Mouse (Mus musculus): ENCODE results near the gene Akt1s1. TPM values are rescaled to one million over a fixed set of nuclear protein-coding genes. Genes with fewer than 3 reads are reported as not detected.
A peak's percentile ranks its signal among the peaks of the same experiment; 100 is the strongest.

Gene Akt1s1
- polyA plus RNA-seq, 1 experiment = 283 TPM

DNA sequence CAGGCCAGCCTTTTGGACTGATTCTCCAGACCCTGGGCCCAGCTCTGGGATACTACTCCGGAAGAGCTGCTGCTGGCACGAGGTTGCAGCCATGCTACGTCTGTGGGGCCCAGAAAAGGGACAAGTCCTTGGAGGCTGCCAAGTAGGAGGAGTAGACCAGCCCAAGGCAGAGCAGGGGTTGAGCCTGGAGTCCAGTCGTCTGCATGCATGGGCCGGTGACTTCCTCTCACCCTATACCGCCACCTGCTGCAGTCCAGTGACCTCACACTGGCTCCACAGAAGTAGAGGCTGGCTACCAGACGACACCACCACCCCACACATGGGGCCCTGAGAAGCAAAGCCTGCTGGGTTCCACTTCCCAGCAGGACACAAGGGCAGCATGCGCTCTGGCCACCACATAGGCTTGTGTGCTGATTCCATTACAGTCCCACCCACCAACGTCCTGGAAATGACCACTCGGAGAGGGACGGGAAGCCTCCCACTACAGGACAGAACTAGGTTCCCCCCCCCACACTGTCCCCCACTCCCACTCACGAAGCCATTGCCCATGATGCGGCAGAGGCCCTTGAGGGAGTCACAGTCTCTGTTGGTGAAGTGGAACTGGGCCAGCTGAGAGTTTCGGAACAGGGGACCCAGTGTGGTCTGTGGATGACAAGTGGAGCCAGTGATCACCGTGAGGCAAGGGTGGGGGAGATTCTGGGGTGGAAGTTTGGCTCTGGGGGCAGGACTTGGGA is 17.7 kb downstream of the Akt1s1 start:
- Histone ChIP-seq H3K4me3 (ENCODE audit: low read depth, low read length) (no peak overlapping the region), H3K27me3 (ENCODE audit: control insufficient read depth, insufficient read depth, low read length) (no peaks in the 10 kb centered on the region), H3K27ac (ENCODE audit: insufficient read depth, low read depth, low read length) (no peak overlapping the region), H3K4me1 (ENCODE audit: control insufficient read depth, insufficient read depth, insufficient read length, low read length) (peaks cover 16% of the 10 kb centered on the region), H3K36me3 (ENCODE audit: control insufficient read depth, insufficient read depth, low read length) (peaks cover 30% of the 10 kb centered on the region)
- 26% methylated on average over 15 of the region's 15 CpGs for WGBS
- no peak for TF ChIP-seq CTCF (IDR thresholded peaks at IDR 0.05; ENCODE audit: extremely low read depth, insufficient read length, insufficient replicate concordance, low read depth, low read length)
- no peak for TF ChIP-seq POLR2A (IDR thresholded peaks at IDR 0.05; ENCODE audit: low read depth, low read length)

GRCm38 (mm10) chr7:44867010-44867702 is 18.4 kb downstream of the Akt1s1 start:
- H3K4me3 ChIP-seq (ENCODE audit: low read depth, low read length) = no peak overlapping the region
- 74% methylated on average over 19 of the region's 19 CpGs for WGBS

DNA sequence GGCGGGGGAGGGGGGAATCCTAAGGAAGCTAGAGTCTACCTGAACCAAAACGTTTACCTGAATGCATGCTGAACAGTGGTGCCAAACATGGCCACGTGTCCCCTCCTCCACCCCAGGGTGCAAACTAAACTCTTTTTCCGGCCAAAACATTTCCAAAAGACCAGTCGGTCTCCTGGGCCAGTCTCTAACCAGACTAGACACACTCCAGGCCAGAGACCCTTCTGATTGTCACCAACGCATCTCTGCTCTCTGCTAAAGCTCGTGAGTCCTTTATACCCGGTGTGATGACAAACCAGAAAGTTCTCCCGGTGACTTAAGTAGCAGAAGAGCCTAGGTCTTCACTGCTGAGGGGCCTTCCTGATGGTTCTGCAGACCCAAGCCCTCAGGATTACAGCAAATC is 19.0 kb downstream of the Akt1s1 start:
- Histone ChIP-seq H3K27me3 (ENCODE audit: control insufficient read depth, insufficient read depth, low read length) (no peaks in the 10 kb centered on the region), H3K4me1 (ENCODE audit: control insufficient read depth, insufficient read depth, insufficient read length, low read length) (peaks cover 16% of the 10 kb centered on the region), H3K36me3 (ENCODE audit: control insufficient read depth, insufficient read depth, low read length) (peaks cover 20% of the 10 kb centered on the region), H3K27ac (ENCODE audit: insufficient read depth, low read depth, low read length) (no peak overlapping the region), H3K4me3 (ENCODE audit: low read depth, low read length) (no peak overlapping the region)
- 60% methylated on average over 9 of the region's 9 CpGs for WGBS
- TF ChIP-seq POLR2A (IDR thresholded peaks at IDR 0.05; ENCODE audit: low read depth, low read length) (no peak), CTCF (IDR thresholded peaks at IDR 0.05; ENCODE audit: extremely low read depth, insufficient read length, insufficient replicate concordance, low read depth, low read length) (no peak)

More at GRCm38 (mm10) chr7:44867010-44867702, 18.4 kb downstream of the Akt1s1 start:
- TF ChIP-seq POLR2A (IDR thresholded peaks at IDR 0.05; ENCODE audit: low read depth, low read length) (no peak), CTCF (IDR thresholded peaks at IDR 0.05; ENCODE audit: extremely low read depth, insufficient read length, insufficient replicate concordance, low read depth, low read length) (no peak)
- H3K36me3 ChIP-seq (ENCODE audit: control insufficient read depth, insufficient read depth, low read length) = peaks cover 27% of the 10 kb centered on the region
- H3K27me3 ChIP-seq (ENCODE audit: control insufficient read depth, insufficient read depth, low read length) = no peaks in the 10 kb centered on the region
- no peak overlapping the region for H3K27ac ChIP-seq (ENCODE audit: insufficient read depth, low read depth, low read length)
- H3K4me1 ChIP-seq (ENCODE audit: control insufficient read depth, insufficient read depth, insufficient read length, low read length) = peaks cover 16% of the 10 kb centered on the region

DNA sequence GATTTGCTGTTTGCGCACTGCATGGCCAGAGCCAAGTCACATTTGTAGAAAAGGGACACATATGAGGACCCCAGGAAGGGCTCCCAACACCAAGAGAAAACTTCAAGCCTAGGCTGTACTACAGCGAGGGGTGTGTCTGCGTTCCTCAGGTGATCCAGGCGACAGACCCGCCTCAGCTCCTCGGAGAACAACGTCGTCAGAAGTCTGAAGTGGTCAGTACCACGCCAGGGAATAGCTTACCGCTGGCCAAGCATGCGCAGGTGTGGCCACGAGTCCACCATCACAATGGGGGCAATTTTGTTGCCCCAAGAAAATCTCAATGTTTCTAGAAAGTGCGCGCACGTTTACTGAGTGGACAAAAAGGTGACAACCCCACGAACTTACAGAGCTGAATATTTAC is 19.7 kb downstream of the Akt1s1 start:
- Histone ChIP-seq H3K4me3 (ENCODE audit: low read depth, low read length) (peak overlapping the region; percentile 75), H3K36me3 (ENCODE audit: control insufficient read depth, insufficient read depth, low read length) (peaks cover 14% of the 10 kb centered on the region), H3K27me3 (ENCODE audit: control insufficient read depth, insufficient read depth, low read length) (no peaks in the 10 kb centered on the region), H3K4me1 (ENCODE audit: control insufficient read depth, insufficient read depth, insufficient read length, low read length) (peaks cover 16% of the 10 kb centered on the region), H3K27ac (ENCODE audit: insufficient read depth, low read depth, low read length) (0 out of 2 replicates have a peak overlapping the region, but pooled peaks have one; percentile 14)
- TF ChIP-seq POLR2A (IDR thresholded peaks at IDR 0.05; ENCODE audit: low read depth, low read length) (no peak), CTCF (IDR thresholded peaks at IDR 0.05; ENCODE audit: extremely low read depth, insufficient read length, insufficient replicate concordance, low read depth, low read length) (no peak)
- 9% methylated on average over 16 of the region's 16 CpGs for WGBS

DNA sequence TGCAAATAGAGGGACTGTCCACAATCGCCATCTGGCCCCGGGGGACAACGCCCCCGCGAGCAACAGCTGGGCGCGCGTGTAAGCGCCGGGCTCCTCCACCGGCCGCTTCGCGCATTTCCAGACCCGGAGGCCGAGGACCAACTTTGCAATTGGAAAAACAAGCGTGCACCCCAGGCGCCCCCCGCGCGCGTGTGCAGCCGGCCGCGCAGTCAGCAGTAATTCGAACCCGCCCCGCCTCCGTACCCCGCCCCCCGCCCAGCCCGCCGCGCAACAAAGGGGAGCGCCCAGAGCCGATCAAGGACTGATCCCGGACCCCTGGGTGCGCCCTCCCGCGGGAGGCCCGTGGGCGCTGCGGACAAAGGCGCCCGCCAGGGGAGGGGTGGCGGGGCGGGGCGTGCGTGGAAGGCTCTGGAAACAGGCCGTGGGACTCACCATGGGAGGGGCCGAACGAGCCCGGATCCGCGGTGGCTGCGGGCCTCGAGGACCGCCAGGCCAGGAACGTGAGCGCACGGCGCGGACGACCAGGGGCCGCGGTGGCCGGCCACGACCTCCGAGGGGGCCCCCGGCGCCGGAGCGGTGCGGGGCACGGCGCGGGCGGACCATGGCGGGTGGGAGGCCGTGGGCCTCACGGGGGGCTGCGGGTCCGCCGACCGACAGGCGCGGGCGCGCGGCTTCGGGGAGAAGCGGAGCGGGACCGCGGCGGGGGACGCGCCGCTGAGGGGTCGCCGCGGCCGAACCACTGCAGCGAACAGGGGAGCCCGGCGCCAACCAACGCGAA is 20.3 kb downstream of the Akt1s1 start:
- WGBS = under 1% methylated on average over 102 of the region's 108 CpGs

GRCm38 (mm10) chr7:44869697-44870528 is 21.1 kb downstream of the Akt1s1 start, which contains the start of gene Ptov1:
Gene Ptov1, minus strand, starts transcription at chr7:44869788.
- no peaks in the 10 kb centered on the region for H3K27me3 ChIP-seq (ENCODE audit: control insufficient read depth, insufficient read depth, low read length)
- H3K4me3 ChIP-seq (ENCODE audit: low read depth, low read length) = peak within 1 kb of the TSS; percentile 75
- 2% methylated on average over 29 of the region's 29 CpGs for WGBS
- H3K4me1 ChIP-seq (ENCODE audit: control insufficient read depth, insufficient read depth, insufficient read length, low read length) = peaks cover 16% of the 10 kb centered on the region
- H3K36me3 ChIP-seq (ENCODE audit: control insufficient read depth, insufficient read depth, low read length) = no peaks in the 10 kb centered on the region
- H3K27ac ChIP-seq (ENCODE audit: insufficient read depth, low read depth, low read length) = peak within 1 kb of the TSS; percentile 82
- peak; percentile 49 for TF ChIP-seq POLR2A (IDR thresholded peaks at IDR 0.05; ENCODE audit: low read depth, low read length)
- no peak for TF ChIP-seq CTCF (IDR thresholded peaks at IDR 0.05; ENCODE audit: extremely low read depth, insufficient read length, insufficient replicate concordance, low read depth, low read length)

More for the DNA sequence above, 20.3 kb downstream of the Akt1s1 start:
- Histone ChIP-seq H3K4me3 (ENCODE audit: low read depth, low read length) (peak overlapping the region; percentile 75), H3K27ac (ENCODE audit: insufficient read depth, low read depth, low read length) (peak overlapping the region; percentile 68), H3K36me3 (ENCODE audit: control insufficient read depth, insufficient read depth, low read length) (peaks cover 7% of the 10 kb centered on the region), H3K27me3 (ENCODE audit: control insufficient read depth, insufficient read depth, low read length) (no peaks in the 10 kb centered on the region), H3K4me1 (ENCODE audit: control insufficient read depth, insufficient read depth, insufficient read length, low read length) (peaks cover 16% of the 10 kb centered on the region)
- TF ChIP-seq CTCF (IDR thresholded peaks at IDR 0.05; ENCODE audit: extremely low read depth, insufficient read length, insufficient replicate concordance, low read depth, low read length) (no peak), POLR2A (IDR thresholded peaks at IDR 0.05; ENCODE audit: low read depth, low read length) (no peak)
